Mouse (Mus musculus) embryonic fibroblast, embryonic 13.5 days (primary cell): ENCODE measurements around the gene Snx30. TPM values are rescaled to one million over a fixed set of nuclear protein-coding genes. Genes with fewer than 3 reads are reported as not detected.
A peak's percentile ranks its signal among the peaks of the same experiment; 100 is the strongest.

Experiments used
- H3K27ac ChIP-seq: 2 replicates; pipeline ENCODE4 v1.5.1; 2012; ENCODE audit warnings: low read length, control low read depth, inconsistent platforms; ENCODE audit not compliant: insufficient read depth
- H3K4me1 ChIP-seq: 2 replicates; pipeline ENCODE4 v1.6.1; 2011; ENCODE audit warnings: low read length; ENCODE audit not compliant: control insufficient read depth, insufficient read depth
- H3K4me3 ChIP-seq: 2 replicates; pipeline ENCODE4 v1.5.1; 2011; ENCODE audit warnings: mild to moderate bottlenecking, control low read depth, low read length; ENCODE audit not compliant: insufficient read depth
- CTCF ChIP-seq: IDR thresholded peaks from 2 replicates; pipeline ENCODE4 v1.5.1; 2011; ENCODE audit warnings: mild to moderate bottlenecking, control low read depth, low read length, moderate library complexity, borderline replicate concordance; ENCODE audit not compliant: insufficient read depth
- POLR2A ChIP-seq: IDR thresholded peaks from 2 replicates; pipeline ENCODE4 v1.6.1; 2011; ENCODE audit warnings: low read depth, mild to moderate bottlenecking, control low read depth, low read length, moderate library complexity
- polyA plus RNA-seq: library from polyadenylated mRNA; stranded (reverse); fragments of >200 nt; gene quantifications from 2 replicates; pipeline ENCODE4 v1.2.4, GENCODE M21; 2011; ENCODE audit warnings: low read depth; ENCODE audit not compliant: missing spikeins, insufficient read length

Snx30 gene
- polyA plus RNA-seq = 14.7 and 20.2 TPM in 2 replicates

- H3K27ac ChIP-seq = peak within 1 kb of the TSS; percentile 88
- peaks cover 3% of the 10 kb centered on the region; the same call in 1 of the 2 replicates for H3K4me1 ChIP-seq
- TF ChIP-seq POLR2A (peak; percentile 89), CTCF (no peak)
- H3K4me3 ChIP-seq = peak within 1 kb of the TSS; percentile 88
Measured at GRCm38 (mm10) chr4:59805181-59805967, at the start of gene Snx30. Gene Snx30, plus strand, starts transcription at chr4:59805840.

- no peak overlapping the region for H3K4me3 ChIP-seq
- H3K4me1 ChIP-seq = peaks cover 13% of the 10 kb centered on the region
- peak overlapping the region; percentile 93 for H3K27ac ChIP-seq
- TF ChIP-seq POLR2A (no peak), CTCF (no peak)
Measured at GRCm38 (mm10) chr4:59756332-59757082, 49.1 kb upstream of the Snx30 start.

DNA sequence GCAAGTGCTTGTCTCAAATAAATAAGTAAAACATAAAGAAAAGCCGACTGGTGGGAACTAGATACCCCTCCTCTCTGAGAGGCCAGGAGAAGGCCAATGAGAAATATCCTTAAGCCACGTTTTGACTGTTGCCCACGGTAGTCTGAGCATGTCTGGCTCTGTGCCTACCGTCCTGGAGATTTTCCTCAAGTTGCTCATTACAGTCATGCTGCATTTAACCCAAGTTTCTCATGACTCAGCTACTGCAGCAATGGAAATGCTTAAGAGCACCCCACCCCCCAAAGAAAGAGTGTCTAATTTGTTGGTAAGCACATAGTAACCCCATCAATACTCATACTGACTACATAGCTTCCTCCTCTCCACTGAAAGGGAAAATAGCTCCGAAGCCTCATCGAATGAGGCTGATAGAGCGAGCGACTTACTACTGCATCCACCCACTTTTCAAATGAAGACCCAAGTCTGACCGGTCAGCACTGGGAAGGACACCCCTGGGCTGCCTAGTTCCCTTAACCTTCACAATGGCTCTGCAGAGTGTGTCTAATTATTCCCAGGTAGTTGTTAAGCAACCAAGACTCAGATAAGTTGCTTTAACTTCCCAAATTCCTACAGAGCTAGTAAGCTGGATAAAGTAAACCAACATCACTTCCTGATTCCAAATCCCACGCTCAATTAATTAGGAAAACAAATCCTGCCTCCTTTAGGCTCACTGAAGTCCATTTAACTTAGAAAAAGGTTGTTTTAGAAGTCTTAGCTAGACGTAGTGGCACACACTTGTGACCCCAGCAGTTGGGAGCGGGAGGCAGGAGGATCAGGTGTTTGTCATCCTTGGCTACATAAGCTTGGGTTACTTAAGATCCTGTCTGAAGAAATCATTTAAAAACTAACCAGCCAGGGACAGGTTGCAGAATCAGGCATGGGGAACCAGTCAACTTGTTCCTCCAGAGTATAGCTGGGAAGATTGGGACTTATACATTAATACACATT is 47.9 kb upstream of the Snx30 start:
- TF ChIP-seq POLR2A = no peak
- no peak for TF ChIP-seq CTCF
- Histone ChIP-seq H3K4me3 (no peak overlapping the region), H3K27ac (peak overlapping the region; percentile 93), H3K4me1 (peaks cover 13% of the 10 kb centered on the region)

- Histone ChIP-seq H3K27ac (peak overlapping the region; percentile 43; the same call in 1 of the 2 replicates), H3K4me1 (peaks cover 13% of the 10 kb centered on the region), H3K4me3 (no peak overlapping the region)
- no peak for TF ChIP-seq POLR2A
- TF ChIP-seq CTCF = no peak
Measured at GRCm38 (mm10) chr4:59760016-59760415, 45.6 kb upstream of the Snx30 start.

GRCm38 (mm10) chr4:59760636-59761364 is 44.8 kb upstream of the Snx30 start:
- peak overlapping the region; percentile 43 for H3K27ac ChIP-seq
- no peak for TF ChIP-seq POLR2A
- peak; percentile 34; the same call in 1 of the 2 replicates for TF ChIP-seq CTCF
- peaks cover 15% of the 10 kb centered on the region for H3K4me1 ChIP-seq

GRCm38 (mm10) chr4:59761365-59761729 is 44.3 kb upstream of the Snx30 start:
- Histone ChIP-seq H3K4me1 (peaks cover 16% of the 10 kb centered on the region), H3K4me3 (no peak overlapping the region), H3K27ac (no peak overlapping the region)
- no peak for TF ChIP-seq CTCF
- TF ChIP-seq POLR2A = no peak

More at GRCm38 (mm10) chr4:59760636-59761364, 44.8 kb upstream of the Snx30 start:
- H3K4me3 ChIP-seq = no peak overlapping the region

DNA sequence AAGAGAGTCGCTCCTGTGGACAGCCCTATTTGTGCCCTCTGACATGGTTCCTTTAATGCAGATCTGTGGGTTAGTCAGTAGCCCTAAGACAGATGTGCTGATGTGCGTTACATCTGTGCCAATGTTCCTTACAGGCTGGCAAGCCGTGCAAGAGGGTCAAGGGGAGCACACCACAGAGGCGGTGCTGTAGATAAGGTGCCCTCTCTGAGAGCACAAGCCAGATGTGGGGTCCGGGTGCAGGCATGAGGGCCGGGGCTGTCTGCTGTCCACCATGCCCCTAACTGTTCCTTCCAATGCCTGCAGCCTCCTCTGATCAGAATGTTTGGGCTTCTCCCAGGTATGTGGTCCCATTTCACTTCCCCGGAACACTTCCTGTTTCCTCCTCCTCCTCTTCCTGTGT is 40.7 kb upstream of the Snx30 start:
- Histone ChIP-seq H3K4me3 (no peak overlapping the region), H3K27ac (no peak overlapping the region), H3K4me1 (peaks cover 9% of the 10 kb centered on the region)
- no peak for TF ChIP-seq CTCF
- TF ChIP-seq POLR2A = no peak

GRCm38 (mm10) chr4:59765385-59766005 is 40.1 kb upstream of the Snx30 start:
- Histone ChIP-seq H3K4me3 (no peak overlapping the region), H3K4me1 (peaks cover 6% of the 10 kb centered on the region), H3K27ac (no peak overlapping the region)
- TF ChIP-seq POLR2A (no peak), CTCF (no peak)
